Mouse (Mus musculus) megakaryocyte progenitor cell, adult 5-6 weeks (primary cell): ENCODE data around the gene Tmem175. TPM values are rescaled to one million over a fixed set of nuclear protein-coding genes. Genes with fewer than 3 reads are reported as not detected.
A peak's percentile ranks its signal among the peaks of the same experiment; 100 is the strongest.

Experiments
- ATAC-seq: replicated peaks from 2 replicates; pipeline ENCODE4 v1.8.0; 2016; ENCODE audit warnings: mild to moderate bottlenecking, moderate TSS enrichment, inconsistent platforms; ENCODE audit not compliant: poor library complexity
- total RNA-seq, 2 experiments: library from RNA; stranded (forward) in 1 of 2; stranded (reverse) in 1 of 2; fragments of 157-497, 149-512 nt in 1 of 2; fragments of 200-1000 nt in 1 of 2; gene quantifications; 2 replicates each; pipeline versions ENCODE4 v1.2.3 to v1.2.4; 2015 to 2017

The Tmem175 gene
- total RNA-seq, 2 experiments from 2014 or later, result 13.8 to 28.7 TPM

DNA sequence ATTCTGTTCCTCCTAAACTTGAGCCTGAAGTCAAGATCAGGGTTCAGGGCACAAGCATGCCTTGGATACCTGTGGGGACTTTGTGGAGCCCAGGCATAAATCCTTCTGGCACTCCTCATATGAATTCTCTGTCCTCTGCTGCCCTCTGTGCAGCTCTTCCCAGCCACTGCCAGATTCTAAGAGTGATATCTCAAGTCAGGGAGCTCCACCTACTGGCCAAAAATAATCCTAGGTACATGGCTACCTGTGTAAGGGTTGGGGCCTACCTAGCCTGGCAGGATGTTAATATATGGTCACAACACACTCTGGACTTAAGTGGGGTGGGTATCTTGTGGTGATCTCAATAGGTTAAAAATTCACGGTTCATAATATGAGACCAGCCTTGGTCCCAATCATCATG is 22.3 kb downstream of the Tmem175 start:
- ATAC-seq, result peak; percentile 88

DNA sequence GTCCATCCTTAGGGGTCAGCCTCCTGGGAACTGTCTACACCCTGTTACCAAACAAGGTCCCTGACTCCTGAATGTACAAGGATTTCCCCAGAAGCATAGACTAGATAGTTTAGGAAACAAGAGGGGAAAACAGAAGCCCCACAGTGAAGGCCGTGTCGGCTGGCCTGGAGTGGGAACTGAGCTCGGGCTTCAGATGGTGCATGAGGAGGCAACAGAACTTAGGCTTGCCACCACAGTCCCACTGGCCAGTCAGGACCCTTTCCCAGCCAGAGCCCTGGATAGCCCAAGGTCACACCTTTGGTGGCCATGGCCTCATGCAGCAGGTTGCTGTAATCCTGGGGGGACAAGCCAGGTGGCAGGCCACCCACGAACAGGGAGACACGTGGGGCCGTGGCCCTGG is 23.8 kb downstream of the Tmem175 start:
- ATAC-seq, result no peak

DNA sequence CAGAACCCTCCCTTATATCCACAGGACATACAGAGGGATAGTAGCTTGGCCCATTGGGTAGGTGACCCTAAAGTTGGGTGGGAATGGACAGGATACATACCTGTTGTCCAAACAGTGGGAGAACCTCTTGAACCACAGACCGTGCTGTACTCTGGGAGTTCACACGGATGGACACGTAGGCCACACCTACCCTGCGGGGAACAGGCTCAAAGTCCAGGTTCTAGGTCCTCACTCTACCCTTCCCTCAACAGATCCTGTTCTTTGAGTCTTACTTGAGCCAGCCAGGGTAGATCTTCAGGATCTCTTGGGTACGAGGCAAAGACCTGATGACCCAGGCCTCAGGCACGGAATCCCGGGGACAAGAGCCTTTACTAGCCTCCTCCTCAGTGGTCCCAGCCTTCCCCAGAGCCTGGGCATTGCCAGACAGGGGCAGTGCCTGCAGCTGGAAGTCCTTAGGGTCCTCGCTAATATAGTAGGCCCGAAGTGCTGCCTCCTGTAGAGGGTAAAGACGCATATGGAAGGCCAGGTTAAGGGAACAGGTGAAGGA is 24.9 kb downstream of the Tmem175 start:
- no peak for ATAC-seq

DNA sequence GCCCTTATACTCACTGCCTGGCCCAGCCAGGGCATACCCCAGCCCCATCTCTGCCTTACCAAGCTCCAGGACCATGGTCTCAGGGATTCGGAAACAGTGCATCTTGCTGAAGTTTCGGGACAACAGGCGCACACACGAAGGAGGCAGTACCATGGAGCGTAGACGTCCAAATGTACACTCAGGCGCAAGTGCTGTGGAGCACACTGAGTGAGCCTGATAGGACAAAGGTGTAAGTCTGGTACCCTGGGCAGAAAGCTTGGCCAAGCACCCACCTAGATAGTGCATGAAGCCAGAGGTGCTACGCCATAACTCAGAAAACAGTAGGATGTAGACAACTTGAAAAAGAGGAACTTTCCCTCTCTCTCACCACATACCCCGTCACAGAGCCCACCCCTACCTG is 25.8 kb downstream of the Tmem175 start:
- no peak for ATAC-seq

DNA sequence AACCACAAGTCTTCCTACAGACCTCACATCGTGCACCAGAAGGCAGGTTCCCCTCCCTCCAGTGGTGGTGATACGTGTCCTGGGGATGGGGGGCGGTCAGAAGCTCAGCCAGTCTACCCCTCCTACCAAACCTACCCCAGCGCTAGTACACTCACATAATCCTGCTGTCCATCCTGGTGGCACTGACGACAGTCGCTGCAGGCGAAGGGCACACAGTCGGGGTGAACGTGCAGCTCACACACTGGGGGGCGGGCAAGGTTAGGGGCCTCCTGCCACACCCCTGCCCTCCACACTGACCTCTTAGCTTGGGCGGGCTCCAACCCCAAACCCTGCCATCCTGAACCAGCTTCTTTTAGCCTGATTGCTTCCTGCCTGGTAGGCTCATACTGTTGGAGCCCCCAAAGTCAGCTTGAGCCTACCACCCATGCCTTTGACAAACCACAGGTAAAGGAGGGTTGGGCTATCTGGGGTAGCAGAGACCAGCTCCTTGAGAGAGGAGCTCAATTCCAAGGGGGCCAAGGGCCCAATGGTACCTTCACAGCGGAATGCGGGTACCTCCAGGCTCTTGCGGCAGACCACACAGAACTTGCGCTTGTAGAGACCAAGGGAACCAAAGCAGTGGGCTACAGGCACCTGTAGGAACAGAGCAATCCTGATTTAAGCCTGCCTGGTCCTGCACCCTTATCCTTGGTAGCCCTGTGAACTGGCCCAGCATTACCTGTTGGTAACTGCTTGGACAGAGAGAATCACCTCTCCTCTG is 26.5 kb downstream of the Tmem175 start:
- ATAC-seq, result no peak

DNA sequence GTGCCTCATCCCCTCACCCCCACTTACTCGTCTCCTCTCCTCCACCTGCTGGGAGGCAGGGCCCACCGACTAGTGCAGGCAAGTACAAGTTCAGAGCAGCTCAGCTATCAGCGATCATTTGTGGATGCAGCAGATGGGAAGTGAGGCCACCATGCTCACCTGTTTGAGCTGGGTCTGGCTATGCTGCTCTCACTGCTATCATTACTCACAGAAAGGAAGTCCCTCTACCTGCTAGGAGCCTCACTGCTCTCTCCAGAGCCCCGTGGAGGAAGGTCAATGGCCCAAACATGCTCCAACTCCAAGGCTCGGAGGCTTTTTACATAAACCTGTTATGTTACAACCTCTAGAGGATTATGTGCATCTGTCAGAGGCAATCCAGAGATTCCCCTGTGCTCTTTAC is 27.8 kb downstream of the Tmem175 start:
- no peak for ATAC-seq

DNA sequence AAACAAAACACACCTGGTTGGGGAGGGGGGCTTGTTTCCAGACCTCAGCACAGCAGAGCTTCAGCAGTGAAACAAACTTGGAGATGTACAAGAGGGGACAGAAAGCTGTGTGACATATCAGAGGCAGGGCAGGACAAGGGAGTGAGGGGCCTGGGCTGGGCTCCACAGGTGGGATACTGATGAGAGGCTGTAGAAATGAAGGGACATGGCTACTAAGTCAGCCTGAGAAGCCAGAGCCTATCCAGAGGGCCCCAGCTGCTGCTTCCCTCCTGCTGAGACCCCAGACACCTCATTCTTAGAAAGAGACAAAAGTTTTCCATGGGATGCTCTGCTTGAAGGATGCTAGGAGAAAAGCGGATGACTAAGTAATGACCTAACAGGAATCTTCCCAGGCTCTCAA is 29.0 kb downstream of the Tmem175 start:
- no peak for ATAC-seq

DNA sequence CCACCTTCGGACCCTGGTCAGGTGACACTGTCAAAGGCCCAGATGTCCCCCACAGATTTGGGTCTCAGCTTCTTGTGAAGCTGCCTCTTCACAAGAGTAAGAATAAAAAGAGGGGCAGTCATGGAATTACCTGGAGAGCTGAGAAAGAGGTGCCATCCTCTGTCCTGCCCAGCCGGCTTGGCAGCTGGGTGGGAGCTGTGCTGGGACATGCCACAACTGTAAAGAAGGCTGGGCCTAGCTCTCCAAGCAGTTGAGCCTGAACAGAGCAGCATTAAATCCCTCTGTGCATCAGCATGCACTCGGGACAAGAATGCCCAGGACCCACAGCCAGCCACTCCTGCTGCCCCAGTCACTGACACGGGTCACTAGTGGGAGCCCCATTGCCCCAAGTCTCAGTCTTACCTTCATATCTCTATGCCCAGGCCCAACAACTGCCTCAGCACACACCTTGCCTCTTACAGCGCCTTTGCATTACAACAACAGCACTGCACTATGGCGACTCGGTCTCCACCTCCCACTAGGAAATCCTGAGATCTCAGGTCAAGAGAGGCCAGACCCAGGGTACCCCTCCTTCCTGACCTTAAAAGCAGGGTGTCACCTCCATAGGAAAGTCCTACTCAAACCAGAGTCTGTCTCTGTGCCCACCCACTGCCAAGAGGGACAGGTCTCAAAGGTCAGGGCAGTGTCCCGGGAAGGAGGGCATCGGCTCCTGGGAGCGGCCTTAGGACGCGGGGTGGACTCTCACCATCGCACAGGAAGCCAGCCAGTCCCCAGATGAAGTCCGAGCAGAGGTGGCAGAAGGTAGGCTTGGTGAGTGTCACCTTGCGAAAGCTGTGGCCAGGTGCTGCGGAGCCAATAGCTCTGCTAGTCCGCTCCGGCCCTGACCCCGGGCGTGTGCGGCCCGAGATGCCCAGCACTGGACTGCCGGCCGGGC is 30.4 kb downstream of the Tmem175 start, which contains the start of gene Idua:
Idua (plus strand) TSS at position 634 of the 934 bp plus-strand sequence.
- peak; percentile 49 for ATAC-seq

DNA sequence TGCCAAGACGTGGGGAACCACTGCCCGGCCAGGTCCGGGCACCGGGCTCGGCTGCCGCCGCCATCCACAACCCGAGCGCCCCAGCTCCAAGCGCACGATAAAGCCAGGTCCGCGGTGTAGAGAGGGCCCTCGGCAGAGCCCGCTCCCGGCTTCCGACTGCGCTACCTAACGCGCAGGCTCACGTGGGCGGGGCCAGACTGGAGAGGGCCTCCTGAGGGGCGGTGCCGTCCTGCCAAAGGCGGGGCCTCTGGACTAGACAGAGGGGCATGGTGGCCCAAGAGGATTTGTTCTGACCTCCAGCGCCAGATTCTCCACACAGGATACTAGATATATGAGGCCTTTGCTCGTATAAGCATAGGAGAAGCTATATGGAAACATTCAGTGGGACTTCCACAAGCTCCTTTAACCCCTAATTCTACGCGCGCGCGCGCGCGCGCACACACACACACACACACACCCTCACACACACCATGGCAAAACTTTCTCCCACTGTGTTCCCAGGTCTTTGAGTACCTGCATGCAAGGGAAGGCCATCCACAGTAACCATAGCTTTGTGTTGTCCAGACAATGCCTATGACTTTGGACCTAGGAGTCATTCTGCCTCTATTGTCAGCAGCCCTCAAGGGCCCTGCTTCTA is 31.2 kb downstream of the Tmem175 start:
- peak; percentile 95 for ATAC-seq

DNA sequence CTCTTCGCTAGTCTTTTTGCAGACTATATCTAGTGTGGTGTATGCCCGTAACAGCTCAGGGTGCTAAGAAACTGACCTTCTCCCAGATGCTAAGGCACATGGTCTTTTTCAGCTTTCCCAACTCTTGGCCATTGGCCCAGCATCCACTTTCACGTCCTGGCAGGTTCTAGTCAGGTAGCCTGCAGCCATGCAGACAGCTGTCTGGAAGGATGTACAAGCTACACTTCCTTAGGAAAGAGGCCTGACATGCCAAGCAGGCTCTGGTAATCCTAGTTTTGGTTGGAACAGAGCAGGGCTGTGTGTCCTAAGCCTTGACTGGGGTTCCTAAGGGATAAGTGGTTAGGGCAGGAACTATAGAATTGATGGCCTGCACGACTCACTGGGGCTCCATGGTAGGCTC is 33.2 kb downstream of the Tmem175 start:
- no peak for ATAC-seq

DNA sequence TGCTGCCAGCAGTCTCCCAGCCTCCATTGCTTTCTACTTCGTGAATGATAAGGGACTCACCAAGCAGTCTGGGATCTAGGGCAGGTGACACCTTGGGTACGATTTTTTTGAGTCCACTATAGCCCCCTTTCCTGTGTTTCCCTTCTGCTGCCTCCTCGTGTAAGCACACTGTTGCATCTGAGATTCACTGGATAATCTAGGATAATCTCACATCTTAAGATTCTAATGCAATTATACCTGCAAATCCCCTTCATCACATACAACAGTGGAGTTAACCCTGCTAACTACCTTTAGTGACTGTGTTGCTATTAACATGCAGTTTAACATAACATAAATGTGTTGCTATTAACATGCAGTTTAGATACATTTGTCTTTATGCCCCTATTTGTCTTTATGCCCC is 35.5 kb downstream of the Tmem175 start:
- no peak for ATAC-seq

DNA sequence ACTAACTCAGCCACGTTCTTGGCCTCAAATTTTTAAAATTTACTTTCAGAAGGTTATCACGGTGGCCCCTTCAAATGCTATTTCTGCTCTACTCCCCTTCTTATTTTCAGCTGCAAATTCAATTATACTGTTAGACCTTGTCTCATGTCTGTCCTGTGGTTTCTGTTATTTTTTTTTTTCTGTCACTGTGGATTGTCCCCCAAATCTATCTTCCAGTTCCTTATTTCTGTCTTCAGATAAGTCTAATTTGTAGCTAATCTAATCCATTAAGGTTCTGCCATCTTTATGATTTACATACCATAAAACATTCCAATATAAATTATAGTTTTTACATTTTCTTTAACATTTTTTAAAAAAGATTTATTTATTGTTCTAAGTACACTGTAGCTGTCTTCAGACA is 37.8 kb downstream of the Tmem175 start:
- no peak for ATAC-seq

DNA sequence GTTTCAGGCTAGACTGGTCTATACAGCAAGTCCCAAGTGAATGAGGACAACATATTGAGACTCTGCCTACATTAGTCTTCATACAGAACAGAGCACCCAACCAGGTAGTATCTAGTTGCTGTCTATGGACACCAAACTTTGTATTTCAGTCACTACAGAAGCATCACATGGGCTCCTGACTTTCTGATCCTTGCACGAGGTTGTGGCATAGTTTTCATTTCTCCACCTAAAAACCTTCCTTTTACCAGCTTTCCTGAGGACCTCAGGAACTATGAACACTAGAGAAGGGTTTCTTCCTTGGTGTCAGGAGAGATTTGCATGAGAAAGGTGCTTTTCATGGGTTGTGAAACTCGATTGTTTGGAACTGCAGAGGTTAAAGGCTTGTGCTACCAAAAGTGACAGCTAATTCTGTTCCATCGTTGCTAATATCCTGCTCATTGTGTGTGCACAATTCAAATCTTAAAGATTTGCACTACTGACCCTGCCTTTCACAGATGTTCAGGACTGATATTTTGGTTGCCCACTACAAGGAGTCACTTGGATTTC is 38.9 kb downstream of the Tmem175 start:
- ATAC-seq, result no peak

DNA sequence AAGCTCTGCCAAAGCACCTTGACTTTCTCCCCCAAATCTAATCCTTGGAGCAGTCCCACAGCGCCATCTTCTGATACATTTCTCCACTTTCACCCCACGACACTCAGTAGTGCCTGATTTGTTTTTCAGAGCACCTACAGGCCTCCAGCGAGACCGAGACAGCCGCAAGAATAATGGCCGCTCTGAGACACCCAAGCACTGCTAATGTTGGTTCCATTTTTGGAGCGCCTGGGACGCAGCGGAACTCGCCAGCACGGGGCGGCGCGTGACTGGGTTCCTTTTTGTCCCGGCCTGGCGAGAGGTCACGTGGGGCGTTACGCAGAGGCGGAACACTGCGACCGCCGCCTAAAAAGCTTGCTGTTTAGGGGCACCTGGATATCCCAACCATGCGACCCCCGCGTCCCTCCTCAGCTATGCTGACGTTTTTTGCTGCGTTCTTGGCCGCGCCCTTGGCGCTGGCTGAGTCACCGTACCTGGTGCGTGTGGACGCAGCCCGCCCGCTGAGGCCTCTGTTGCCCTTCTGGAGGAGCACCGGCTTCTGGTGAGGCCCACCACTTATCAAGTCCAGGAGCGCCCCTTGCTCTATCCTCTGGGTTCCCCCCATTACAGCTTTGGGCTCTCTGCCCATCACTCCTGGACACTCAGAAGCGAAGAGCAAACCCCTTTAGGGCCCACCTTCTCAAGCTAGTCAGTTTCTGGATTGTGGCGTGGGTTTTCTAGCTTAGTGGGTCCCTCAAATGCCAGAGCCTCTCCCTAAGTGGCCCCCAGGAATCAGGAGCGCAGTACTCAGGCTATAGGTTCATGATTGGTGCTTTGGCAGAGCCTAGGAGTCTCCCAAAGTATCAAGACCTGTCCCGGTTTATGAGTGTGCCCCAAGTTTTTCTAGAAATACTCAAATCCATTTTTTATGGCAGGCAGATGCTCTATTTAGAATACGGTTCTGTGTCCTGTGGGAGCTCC is 39.7 kb downstream of the Tmem175 start, which contains the start of gene Dgkq:
Dgkq (minus strand) TSS at position 696 of the 960 bp plus-strand sequence.
- peak; percentile 68 for ATAC-seq

DNA sequence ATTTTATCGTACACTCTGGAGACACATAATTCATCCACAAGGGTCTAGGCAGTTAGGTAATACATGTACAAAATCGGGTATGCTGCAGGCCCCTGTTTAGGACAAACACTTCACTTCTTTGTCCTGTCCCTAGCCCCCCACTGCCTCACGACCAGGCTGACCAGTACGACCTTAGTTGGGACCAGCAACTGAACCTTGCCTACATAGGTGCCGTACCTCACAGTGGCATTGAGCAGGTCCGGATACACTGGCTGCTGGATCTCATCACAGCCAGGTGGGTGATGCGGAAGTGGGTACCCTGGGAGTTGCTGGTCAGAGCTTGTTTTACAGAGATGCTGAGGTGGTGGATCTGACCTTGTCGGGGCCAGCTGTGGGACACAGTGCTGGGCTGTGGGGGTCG is 40.4 kb downstream of the Tmem175 start:
- ATAC-seq, result no peak

DNA sequence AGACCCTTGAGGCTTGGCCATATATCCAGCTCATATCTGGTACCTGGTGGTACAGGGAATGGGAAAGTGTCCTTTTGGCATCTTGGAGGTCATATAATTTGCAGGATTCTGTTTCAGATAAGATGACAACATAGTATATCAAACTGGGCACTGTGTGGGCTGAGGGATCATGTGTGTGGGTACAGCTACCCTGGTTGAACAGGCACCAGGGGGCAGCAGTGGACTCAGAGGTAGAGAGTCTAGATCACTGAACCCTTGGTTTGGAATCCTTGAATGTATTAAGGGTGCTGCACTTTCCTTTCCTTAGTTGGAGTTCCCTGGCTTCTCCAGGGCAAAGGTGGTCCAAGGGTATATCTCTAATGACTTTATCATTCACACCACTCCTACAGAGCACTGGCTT is 41.2 kb downstream of the Tmem175 start:
- peak; percentile 53 for ATAC-seq

DNA sequence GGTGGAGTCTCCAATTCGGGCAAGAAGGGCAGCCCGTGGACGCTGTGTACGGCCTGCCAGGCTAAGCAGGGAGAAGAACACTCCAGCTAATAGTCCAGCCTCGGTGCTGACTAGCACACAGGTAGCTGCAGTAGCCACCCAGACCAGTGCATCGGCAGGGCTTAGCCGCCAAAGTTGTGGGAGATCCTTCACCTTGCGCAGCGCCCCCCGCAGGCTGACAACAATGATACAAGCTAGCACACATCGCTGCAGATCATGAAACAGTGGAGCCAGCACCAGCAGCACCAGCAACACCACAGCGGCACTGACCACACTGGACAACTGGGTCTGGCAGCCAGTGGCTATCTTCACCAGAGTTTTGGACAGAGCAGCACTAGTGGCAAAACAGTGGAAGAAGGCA is 42.2 kb downstream of the Tmem175 start:
- ATAC-seq, result no peak

DNA sequence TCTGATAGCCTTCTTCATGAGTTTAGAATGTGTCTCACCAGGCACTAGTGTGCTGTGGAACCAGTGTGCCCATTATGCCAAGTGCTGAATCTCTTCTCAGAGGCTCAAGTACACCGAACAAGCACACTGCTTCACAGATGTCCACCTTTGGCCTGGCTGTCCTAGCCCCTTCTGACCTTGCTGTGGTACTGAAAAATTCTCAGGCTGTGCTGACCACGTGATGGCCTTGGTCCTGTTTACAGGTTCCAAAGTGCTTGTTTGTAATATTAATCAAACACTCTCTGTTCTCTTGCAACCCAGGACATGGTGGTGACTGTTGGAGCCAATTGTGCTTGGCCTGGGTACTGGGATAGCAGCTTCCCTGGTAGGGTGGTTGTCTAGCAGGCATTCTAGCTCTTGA is 45.1 kb downstream of the Tmem175 start:
- ATAC-seq, result no peak

DNA sequence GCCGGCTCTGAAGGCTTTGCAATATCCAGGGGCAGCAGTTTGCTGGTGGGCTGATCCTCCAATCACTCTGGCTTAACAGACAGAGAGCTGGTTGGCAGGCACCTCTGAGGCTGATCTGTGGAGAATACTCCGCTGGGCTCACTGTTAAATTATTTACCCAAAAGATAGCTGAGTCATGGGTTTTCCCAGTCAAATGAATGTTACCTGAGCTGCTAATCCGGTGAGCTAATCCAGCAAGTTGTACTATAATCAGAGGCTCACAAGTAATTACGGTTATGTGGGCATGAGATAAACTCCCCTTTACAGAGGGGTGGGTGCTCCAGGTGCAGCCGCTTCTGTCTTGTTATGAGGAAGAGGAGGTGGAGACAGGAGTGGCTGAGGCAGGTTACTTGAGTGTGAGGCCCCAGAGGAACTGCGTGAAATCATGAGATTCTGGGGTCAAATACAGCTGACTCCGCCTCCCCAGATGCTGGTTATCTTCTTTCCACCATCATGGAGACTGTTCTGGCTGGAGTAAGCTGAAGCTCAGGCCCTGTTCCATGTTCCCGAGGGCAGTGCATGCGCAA is 45.8 kb downstream of the Tmem175 start, which contains the start of gene Slc26a1:
Slc26a1 (minus strand) TSS at position 319 of the 566 bp plus-strand sequence.
- peak; percentile 33 for ATAC-seq
